Mouse (Mus musculus) myocyte (in vitro differentiated cells): ENCODE results near the gene Smco2. TPM values are rescaled to one million over a fixed set of nuclear protein-coding genes. Genes with fewer than 3 reads are reported as not detected.

ENCODE experiments used
- H3K27me3 ChIP-seq: one replicate; pipeline ENCODE4 v1.6.1; 2011; ENCODE audit not compliant: control insufficient read depth, insufficient read depth, insufficient read length
- H3K36me3 ChIP-seq: one replicate; pipeline ENCODE4 v1.6.1; 2011; ENCODE audit not compliant: control insufficient read depth, insufficient read depth
- H3K4me2 ChIP-seq: one replicate; pipeline ENCODE4 v1.6.1; 2011; ENCODE audit warnings: low read depth, control low read depth
- H3K4me3 ChIP-seq: one replicate; pipeline ENCODE4 v1.5.1; 2011; ENCODE audit warnings: mild to moderate bottlenecking, control low read depth, moderate library complexity
- H3K79me2 ChIP-seq: one replicate; pipeline ENCODE4 v1.6.1; 2011; ENCODE audit not compliant: control insufficient read depth, insufficient read depth
- H3ac ChIP-seq: one replicate; pipeline ENCODE4 v1.6.1; 2011; ENCODE audit not compliant: control insufficient read depth, insufficient read length
- CEBPB ChIP-seq: IDR thresholded peaks from 2 replicates; pipeline ENCODE4 v1.6.1; 2011; ENCODE audit warnings: mild to moderate bottlenecking, moderate library complexity; ENCODE audit not compliant: poor library complexity, insufficient read depth, severe bottlenecking
- E2F4 ChIP-seq: IDR thresholded peaks from one replicate; pipeline ENCODE4 v1.6.1; 2011; ENCODE audit warnings: mild to moderate bottlenecking, control low read depth, moderate library complexity; ENCODE audit not compliant: insufficient read depth
- MAX ChIP-seq: IDR thresholded peaks from one replicate; pipeline ENCODE4 v1.6.1; 2011; ENCODE audit warnings: low read depth, mild to moderate bottlenecking, control low read depth
- MYOD1 ChIP-seq, 3 experiments: IDR thresholded peaks; one replicate each; pipeline ENCODE4 v1.6.1; 2011; ENCODE audit warnings: control low read depth in 2 of 3, low read depth in 2 of 3, mild to moderate bottlenecking in 2 of 3, moderate library complexity in 1 of 3; ENCODE audit not compliant: insufficient read length in 2 of 3, control insufficient read depth in 1 of 3
- MYOG ChIP-seq, 3 experiments: IDR thresholded peaks; one replicate each; pipeline ENCODE4 v1.6.1; 2011; ENCODE audit warnings: control low read depth in 2 of 3, low read depth in 2 of 3, mild to moderate bottlenecking in 2 of 3; ENCODE audit not compliant: insufficient read length in 2 of 3, control insufficient read depth in 1 of 3, insufficient read depth in 1 of 3
- POLR2A ChIP-seq: IDR thresholded peaks from one replicate; pipeline ENCODE4 v1.6.1; 2011; ENCODE audit warnings: low read depth, mild to moderate bottlenecking, control low read depth, moderate library complexity; ENCODE audit not compliant: insufficient read length
- POLR2AphosphoS2 ChIP-seq: IDR thresholded peaks from one replicate; pipeline ENCODE4 v1.6.1; 2011; ENCODE audit warnings: low read depth, control low read depth; ENCODE audit not compliant: insufficient read length
- REST ChIP-seq: IDR thresholded peaks from one replicate; pipeline ENCODE4 v1.6.1; 2011; ENCODE audit warnings: mild to moderate bottlenecking, control low read depth, moderate library complexity; ENCODE audit not compliant: insufficient read depth, insufficient read length
- SRF ChIP-seq: IDR thresholded peaks from one replicate; pipeline ENCODE4 v1.6.1; 2011; ENCODE audit warnings: low read depth; ENCODE audit not compliant: control insufficient read depth, insufficient read length
- TCF12 ChIP-seq: IDR thresholded peaks from one replicate; pipeline ENCODE4 v1.6.1; 2011; ENCODE audit warnings: mild to moderate bottlenecking, control low read depth; ENCODE audit not compliant: poor library complexity, insufficient read depth, severe bottlenecking
- TCF3 ChIP-seq: IDR thresholded peaks from one replicate; pipeline ENCODE4 v1.6.1; 2011; ENCODE audit warnings: low read depth, control low read depth; ENCODE audit not compliant: insufficient read length
- USF1 ChIP-seq: IDR thresholded peaks from one replicate; pipeline ENCODE4 v1.6.1; 2011; ENCODE audit warnings: low read depth, mild to moderate bottlenecking, control low read depth, moderate library complexity
- polyA plus RNA-seq: library from polyadenylated mRNA; unstranded; fragments of >200 nt; fragmentation: generic; extraction: Trizol; gene quantifications from one replicate; pipeline ENCODE4 v1.2.1, GENCODE M21; 2012; ENCODE audit warnings: missing spikeins

The Smco2 gene
- polyA plus RNA-seq, 1 experiment = not detected

GRCm38 (mm10) chr6:146879856-146880255, 30.0 kb downstream of the Smco2 start:
- Histone ChIP-seq H3K36me3 (no peaks in the 10 kb centered on the region), H3K4me3 (no peak overlapping the region), H3K4me2 (no peak overlapping the region), H3ac (no peak overlapping the region), H3K27me3 (no peaks in the 10 kb centered on the region), H3K79me2 (no peaks in the 10 kb centered on the region)
- no peak for TF ChIP-seq E2F4
- no peak for TF ChIP-seq CEBPB
- TF ChIP-seq POLR2A = no peak
- no peak for TF ChIP-seq POLR2AphosphoS2
- TF ChIP-seq REST = no peak
- no peak for TF ChIP-seq MAX
- TF ChIP-seq MYOD1 (IDR thresholded peaks at IDR 0.05; ENCODE audit: control insufficient read depth in 1 of 3, insufficient read length in 2 of 3, low read depth in 2 of 3) = no peak
- TF ChIP-seq TCF3 = no peak
- TF ChIP-seq TCF12 = no peak
- TF ChIP-seq SRF = no peak
- TF ChIP-seq USF1 = no peak
- TF ChIP-seq MYOG (IDR thresholded peaks at IDR 0.05; ENCODE audit: control insufficient read depth in 1 of 3, insufficient read depth in 1 of 3, insufficient read length in 2 of 3, low read depth in 2 of 3) = no peak

- no peak overlapping the region for H3ac ChIP-seq
- H3K79me2 ChIP-seq = no peaks in the 10 kb centered on the region
- H3K36me3 ChIP-seq = no peaks in the 10 kb centered on the region
- no peak overlapping the region for H3K4me3 ChIP-seq
- no peak for TF ChIP-seq REST
- TF ChIP-seq TCF3 = no peak
- no peak for TF ChIP-seq MAX
- TF ChIP-seq CEBPB = no peak
- TF ChIP-seq POLR2A = no peak
- TF ChIP-seq MYOD1 (IDR thresholded peaks at IDR 0.05; ENCODE audit: control insufficient read depth in 1 of 3, insufficient read length in 2 of 3, low read depth in 2 of 3) = no peak
- no peak for TF ChIP-seq TCF12
- no peak for TF ChIP-seq MYOG (IDR thresholded peaks at IDR 0.05; ENCODE audit: control insufficient read depth in 1 of 3, insufficient read depth in 1 of 3, insufficient read length in 2 of 3, low read depth in 2 of 3)
- TF ChIP-seq SRF = no peak
- no peak for TF ChIP-seq E2F4
- no peak for TF ChIP-seq POLR2AphosphoS2
- no peak overlapping the region for H3K4me2 ChIP-seq
- H3K27me3 ChIP-seq = no peaks in the 10 kb centered on the region
Observed at GRCm38 (mm10) chr6:146880296-146880695, 30.4 kb downstream of the Smco2 start.

- Histone ChIP-seq H3K4me3 (no peak overlapping the region), H3K79me2 (no peaks in the 10 kb centered on the region), H3ac (no peak overlapping the region), H3K36me3 (no peaks in the 10 kb centered on the region), H3K27me3 (no peaks in the 10 kb centered on the region), H3K4me2 (no peak overlapping the region)
- TF ChIP-seq REST = no peak
- no peak for TF ChIP-seq MAX
- no peak for TF ChIP-seq MYOG (IDR thresholded peaks at IDR 0.05; ENCODE audit: control insufficient read depth in 1 of 3, insufficient read depth in 1 of 3, insufficient read length in 2 of 3, low read depth in 2 of 3)
- TF ChIP-seq MYOD1 (IDR thresholded peaks at IDR 0.05; ENCODE audit: control insufficient read depth in 1 of 3, insufficient read length in 2 of 3, low read depth in 2 of 3) = no peak
- TF ChIP-seq POLR2AphosphoS2 = no peak
- no peak for TF ChIP-seq TCF3
- no peak for TF ChIP-seq TCF12
- TF ChIP-seq CEBPB = no peak
- TF ChIP-seq E2F4 = no peak
- TF ChIP-seq USF1 = no peak
- TF ChIP-seq POLR2A = no peak
- TF ChIP-seq SRF = no peak
Observed at GRCm38 (mm10) chr6:146881896-146882770, 32.2 kb downstream of the Smco2 start.

GRCm38 (mm10) chr6:146883426-146883825, 33.5 kb downstream of the Smco2 start:
- Histone ChIP-seq H3ac (no peak overlapping the region), H3K27me3 (no peaks in the 10 kb centered on the region), H3K4me2 (peak overlapping the region; percentile 82), H3K36me3 (no peaks in the 10 kb centered on the region), H3K79me2 (peaks cover under 1% of the 10 kb centered on the region), H3K4me3 (no peak overlapping the region)
- TF ChIP-seq USF1 (peak; percentile 92), REST (no peak), MYOG (IDR thresholded peaks at IDR 0.05; ENCODE audit: control insufficient read depth in 1 of 3, insufficient read depth in 1 of 3, insufficient read length in 2 of 3, low read depth in 2 of 3) (no peak)

- H3K4me2 ChIP-seq = peak overlapping the region; percentile 82
- no peak overlapping the region for H3K4me3 ChIP-seq
- no peaks in the 10 kb centered on the region for H3K27me3 ChIP-seq
- no peak for TF ChIP-seq MYOG (IDR thresholded peaks at IDR 0.05; ENCODE audit: control insufficient read depth in 1 of 3, insufficient read depth in 1 of 3, insufficient read length in 2 of 3, low read depth in 2 of 3)
- TF ChIP-seq USF1 = peak; percentile 84
- no peaks in the 10 kb centered on the region for H3K36me3 ChIP-seq
- H3ac ChIP-seq = no peak overlapping the region
- peaks cover 8% of the 10 kb centered on the region for H3K79me2 ChIP-seq
Observed at GRCm38 (mm10) chr6:146884171-146884570, 34.3 kb downstream of the Smco2 start.
